Mouse (Mus musculus) G1E (cell line): ENCODE measurements around the gene Cyth1.

Experiments used
- CTCF ChIP-seq: IDR thresholded peaks from 2 replicates; pipeline ENCODE4 v1.5.1; 2012; ENCODE audit warnings: low read depth, low read length, inconsistent platforms, mixed read lengths
- GATA1 ChIP-seq: IDR thresholded peaks from 2 replicates; pipeline ENCODE4 v1.6.1; 2012; ENCODE audit warnings: borderline replicate concordance, low read length, inconsistent platforms, mixed read lengths
- GATA2 ChIP-seq: IDR thresholded peaks from 2 replicates; pipeline ENCODE4 v1.6.1; 2012; ENCODE audit warnings: low read depth, low read length, inconsistent platforms, borderline replicate concordance
- POLR2AphosphoS5 ChIP-seq: IDR thresholded peaks from 2 replicates; pipeline ENCODE4 v1.6.1; 2012; ENCODE audit warnings: low read depth, low read length, inconsistent platforms; ENCODE audit not compliant: insufficient replicate concordance
- TAL1 ChIP-seq: conservative IDR thresholded peaks from 2 replicates; pipeline ENCODE4 v1.6.1; 2012; ENCODE audit warnings: low read depth, low read length, inconsistent platforms, mixed read lengths

GRCm38 (mm10) chr11:118216468-118216867, 31.9 kb downstream of the Cyth1 start:
- TF ChIP-seq CTCF (no peak), GATA1 (no peak), GATA2 (no peak), TAL1 (no peak), POLR2AphosphoS5 (no peak)
